ENCODE assay signal across 14 mouse cellular contexts in genomic region chr2:60703315-60703714, GRCm38 (mm10). TPM values are rescaled to one million over a fixed set of nuclear protein-coding genes. Genes with fewer than 3 reads are reported as not detected.
DNase-seq lines count a peak whose midpoint lies in the region; ATAC-seq and TF ChIP-seq lines count a peak whose summit lies in the region.
"Had no signal": no experiment of that assay in that cellular context is flagged by ENCODE, and none has a peak within 500 bp of the region (broad histone marks: within the 10 kb centered on the region; RNA-seq: fewer than 3 reads in every experiment).

No protein-coding gene starts in this region.

- H3K27ac ChIP-seq in heart, embryonic 11.5 days (ENCODE audit: low read depth, low read length) = peak overlapping the region; percentile 78
- H3K27ac ChIP-seq in intestine, embryonic 15.5 days = peak overlapping the region; percentile 48; the same call in 1 of the 2 replicates
- 0 out of 2 replicates have a peak overlapping the region, but pooled peaks have one; percentile 19 for H3K27ac ChIP-seq in small intestine, adult 2 months (ENCODE audit: insufficient read depth, low read depth, low read length)
- H3K27ac ChIP-seq: embryonic facial prominence, embryonic 13.5 days; hindbrain, embryonic 13.5 days had no signal

- no peak for DNase-seq in heart, postnatal 36 days
- DNase-seq in kidney, postnatal 25 days = peak; percentile 74 to 82
- no peak for DNase-seq in thymus, postnatal 25 days
- DNase-seq in frontal cortex, postnatal 36 days (ENCODE audit: low spot score in 2 of 2) = no peak
- DNase-seq in gastrocnemius, adult 18-20 months (ENCODE audit: low spot score) = no peak
- DNase-seq: cerebellum, adult 2 months; forebrain, postnatal 0 days; liver, postnatal 0 days had no signal

- peak overlapping the region; percentile 34 for H3K4me2 ChIP-seq in heart, embryonic 11.5 days
- H3K4me2 ChIP-seq in intestine, embryonic 15.5 days (replicated peaks) = no peak overlapping the region
- H3K4me2 ChIP-seq: embryonic facial prominence, embryonic 13.5 days; hindbrain, embryonic 13.5 days had no signal

- no peaks in the 10 kb centered on the region for H3K27me3 ChIP-seq in heart, embryonic 11.5 days (ENCODE audit: control insufficient read depth, insufficient read depth, low read length)
- H3K27me3 ChIP-seq in intestine, embryonic 15.5 days (replicated peaks) = no peaks in the 10 kb centered on the region
- no peaks in the 10 kb centered on the region for H3K27me3 ChIP-seq in small intestine, adult 2 months (ENCODE audit: control insufficient read depth, insufficient read depth, low read length)
- H3K27me3 ChIP-seq: embryonic facial prominence, embryonic 13.5 days; hindbrain, embryonic 13.5 days had no signal

- TF ChIP-seq POLR2A in small intestine, adult 2 months (IDR thresholded peaks at IDR 0.05; ENCODE audit: low read depth, low read length) = no peak

- TF ChIP-seq CTCF in small intestine, adult 2 months (IDR thresholded peaks at IDR 0.05; ENCODE audit: extremely low read depth, insufficient read length, insufficient replicate concordance, low read depth, low read length) = no peak

- peak; percentile 44; the same call in 1 of the 2 replicates for ATAC-seq in heart, embryonic 11.5 days (replicated peaks; ENCODE audit: insufficient number of reproducible peaks, low FRiP score, low TSS enrichment)
- ATAC-seq in intestine, embryonic 15.5 days = peak; percentile 97
- ATAC-seq: forebrain, postnatal 0 days; liver, postnatal 0 days had no signal

- H3K4me3 ChIP-seq in heart, embryonic 11.5 days (ENCODE audit: low read depth, low read length) = no peak overlapping the region
- no peak overlapping the region for H3K4me3 ChIP-seq in intestine, embryonic 15.5 days (replicated peaks)
- no peak overlapping the region for H3K4me3 ChIP-seq in small intestine, adult 2 months (ENCODE audit: low read depth, low read length)
- H3K4me3 ChIP-seq: embryonic facial prominence, embryonic 13.5 days; hindbrain, embryonic 13.5 days had no signal

- WGBS in heart, embryonic 11.5 days (ENCODE audit: insufficient replicate concordance) = 19% methylated on average over 4 of the region's 4 CpGs
- 47% methylated on average over 4 of the region's 4 CpGs for WGBS in intestine, embryonic 15.5 days
- WGBS in small intestine, adult 2 months = 32% methylated on average over 4 of the region's 4 CpGs

- no peaks in the 10 kb centered on the region for H3K36me3 ChIP-seq in heart, embryonic 11.5 days (ENCODE audit: control insufficient read depth, insufficient read depth, low read length)
- no peaks in the 10 kb centered on the region for H3K36me3 ChIP-seq in intestine, embryonic 15.5 days
- no peaks in the 10 kb centered on the region for H3K36me3 ChIP-seq in small intestine, adult 2 months (ENCODE audit: control insufficient read depth, insufficient read depth, low read length)
- H3K36me3 ChIP-seq: embryonic facial prominence, embryonic 13.5 days; hindbrain, embryonic 13.5 days had no signal

- intact Hi-C loops in heart, postnatal 36 days (cut with DNase I) = no loop called here

- no peak overlapping the region for H3K9ac ChIP-seq in heart, embryonic 11.5 days (ENCODE audit: low read depth, low read length)
- no peak overlapping the region for H3K9ac ChIP-seq in intestine, embryonic 15.5 days
- H3K9ac ChIP-seq: embryonic facial prominence, embryonic 13.5 days; forebrain, postnatal 0 days; hindbrain, embryonic 13.5 days; liver, postnatal 0 days had no signal

- H3K4me1 ChIP-seq in heart, embryonic 11.5 days (ENCODE audit: control insufficient read depth, insufficient read depth, low read length) = peaks cover 26% of the 10 kb centered on the region
- H3K4me1 ChIP-seq in intestine, embryonic 15.5 days (replicated peaks) = peaks cover 8% of the 10 kb centered on the region
- peaks cover 11% of the 10 kb centered on the region; the same call in 1 of the 2 replicates for H3K4me1 ChIP-seq in small intestine, adult 2 months (ENCODE audit: control insufficient read depth, insufficient read depth, insufficient read length, low read length)

- H3K9me3 ChIP-seq in heart, embryonic 11.5 days (replicated peaks; ENCODE audit: control insufficient read depth, low read length) = no peaks in the 10 kb centered on the region
- no peaks in the 10 kb centered on the region for H3K9me3 ChIP-seq in intestine, embryonic 15.5 days
- H3K9me3 ChIP-seq: embryonic facial prominence, embryonic 13.5 days; hindbrain, embryonic 13.5 days had no signal

RNA-seq across cellular contexts. Expression of gene Itgb6, which starts 19.1 kb away (rescaled TPM):
- 0.20 TPM in 1 of 2 replicates, not detected in the other for polyA plus RNA-seq in heart, embryonic 11.5 days (2014; fragmentation: Nextera tagmentation; extraction: Ambion mirVana)
- 10 to 100 TPM; 15.2 to 16.7 TPM for total RNA-seq in heart, postnatal 36 days (2021)
- 8.8 and 9.0 TPM in 2 replicates for polyA plus RNA-seq in intestine, embryonic 15.5 days (2015; fragmentation: Nextera tagmentation; extraction: Ambion mirVana)
- polyA plus RNA-seq in small intestine, adult 2 months (2012; rRNA removed) = 1.8 and 11.7 TPM in 2 replicates
- total RNA-seq in gastrocnemius, adult 18-20 months (2021) = 10 to 100 TPM; 38.3 to 44.0 TPM
- total RNA-seq: neutrophil, adult 5-6 weeks had no signal
- polyA plus RNA-seq: forebrain, postnatal 0 days had no signal

Comparison
In these comparisons a context has a peak if more than half of its experiments do, and no peak if none do; other contexts are left out.
1. H3K27ac ChIP-seq: peak in every context shown above with its lines; median percentile 78 in heart, embryonic 11.5 days; 48 in intestine, embryonic 15.5 days; 19 in small intestine, adult 2 months.
2. DNase-seq: peak in kidney, postnatal 25 days (2 of 2); none in heart, postnatal 36 days (0 of 2), thymus, postnatal 25 days (single experiment), frontal cortex, postnatal 36 days (0 of 2) and gastrocnemius, adult 18-20 months (single experiment).